ENCODE assay signal across 7 mouse cellular contexts in genomic region chrX:73659575-73660283, GRCm38 (mm10). TPM values are rescaled to one million over a fixed set of nuclear protein-coding genes. Genes with fewer than 3 reads are reported as not detected.
A peak's percentile ranks its signal among the peaks of the same experiment; 100 is the strongest.
DNase-seq lines count a peak whose midpoint lies in the region; ATAC-seq and TF ChIP-seq lines count a peak whose summit lies in the region.

Gene Pnck, minus strand, starts transcription at chrX:73660117.

- peak within 1 kb of the TSS; percentile 88 for H3K27ac ChIP-seq in left cerebral cortex, adult 2 months
- H3K27ac ChIP-seq in forebrain, embryonic 12.5 days: no peak within 1 kb of the TSS
- peak within 1 kb of the TSS; percentile 78 for H3K27ac ChIP-seq in midbrain, embryonic 16.5 days (ENCODE audit: low read length)

- DNase-seq in left cerebral cortex, adult 2 months (ENCODE audit: extremely low spot score in 1 of 2, low spot score in 2 of 2): no peak
- no peak for DNase-seq in left cerebral cortex, adult 11 months (ENCODE audit: low spot score)
- DNase-seq in cerebellum, postnatal 10 days: peak; percentile 66
- DNase-seq in layer of hippocampus, postnatal 14 days (ENCODE audit: low spot score in 2 of 2): no peak
- DNase-seq in urinary bladder, postnatal 25 days (ENCODE audit: low spot score): no peak

- ATAC-seq in forebrain, embryonic 12.5 days (ENCODE audit: low FRiP score): peak; percentile 77
- ATAC-seq in midbrain, embryonic 16.5 days: peak; percentile 79

- peak within 1 kb of the TSS; percentile 59 for H3K9ac ChIP-seq in forebrain, embryonic 12.5 days
- H3K9ac ChIP-seq in midbrain, embryonic 16.5 days (ENCODE audit: low read depth, low read length): peak within 1 kb of the TSS; percentile 75

- H3K4me3 ChIP-seq in left cerebral cortex, adult 2 months: peak within 1 kb of the TSS; percentile 44
- peak within 1 kb of the TSS; percentile 50 for H3K4me3 ChIP-seq in forebrain, embryonic 12.5 days (replicated peaks)
- H3K4me3 ChIP-seq in midbrain, embryonic 16.5 days (ENCODE audit: low read depth, low read length): peak within 1 kb of the TSS; percentile 47

- no peaks in the 10 kb centered on the region for H3K27me3 ChIP-seq in forebrain, embryonic 12.5 days
- H3K27me3 ChIP-seq in midbrain, embryonic 16.5 days (ENCODE audit: control insufficient read depth, insufficient read depth, low read depth, low read length): no peaks in the 10 kb centered on the region

- 28% methylated on average over 46 of the region's 57 CpGs for WGBS in forebrain, embryonic 12.5 days
- WGBS in midbrain, embryonic 16.5 days: 12% methylated on average over 22 of the region's 57 CpGs

- TF ChIP-seq CTCF in left cerebral cortex, adult 2 months (IDR thresholded peaks at IDR 0.05): no peak

- peaks cover 15% of the 10 kb centered on the region for H3K4me1 ChIP-seq in forebrain, embryonic 12.5 days
- H3K4me1 ChIP-seq in midbrain, embryonic 16.5 days (ENCODE audit: control insufficient read depth, insufficient read depth, low read length): peaks cover 9% of the 10 kb centered on the region; the same call in 1 of the 2 replicates

- intact Hi-C loops in left cerebral cortex, adult 2 months (cut with DNase I): loop anchor here (10.0 kb wide), 1 partner anchor 435 kb away; the partner anchor contains the start of gene F8a

- peak within 1 kb of the TSS; percentile 75 for H3K4me2 ChIP-seq in forebrain, embryonic 12.5 days
- H3K4me2 ChIP-seq in midbrain, embryonic 16.5 days (ENCODE audit: low read length): peak within 1 kb of the TSS; percentile 56

- H3K36me3 ChIP-seq in forebrain, embryonic 12.5 days (replicated peaks): no peaks in the 10 kb centered on the region
- H3K36me3 ChIP-seq in midbrain, embryonic 16.5 days (ENCODE audit: control insufficient read depth, insufficient read depth, low read length): 0 out of 2 replicates have a peak, but pooled peaks cover 2% of the 10 kb centered on the region

- no peaks in the 10 kb centered on the region for H3K9me3 ChIP-seq in forebrain, embryonic 12.5 days
- H3K9me3 ChIP-seq in midbrain, embryonic 16.5 days (replicated peaks; ENCODE audit: control insufficient read depth, low read length, poor library complexity, severe bottlenecking): no peaks in the 10 kb centered on the region

RNA-seq across cellular contexts. Expression of gene Pnck, which starts in this region (rescaled TPM):
- 10 to 100 TPM; 93.4 to 98.8 TPM for total RNA-seq in left cerebral cortex, adult 2 months (2021)
- polyA plus RNA-seq in forebrain, embryonic 12.5 days (2016; fragmentation: Nextera tagmentation; extraction: Ambion mirVana): 31.2 and 32.1 TPM in 2 replicates
- 100 to 1,000 TPM; 108 to 118 TPM for total RNA-seq in layer of hippocampus, postnatal 14 days (2021)
- polyA plus RNA-seq in midbrain, embryonic 16.5 days (2015; fragmentation: Nextera tagmentation; extraction: Ambion mirVana): 197 and 208 TPM in 2 replicates

Comparison
In these comparisons a context has a peak if more than half of its experiments do, and no peak if none do; other contexts are left out.
1. DNase-seq: peak in cerebellum, postnatal 10 days (2 of 2); none in left cerebral cortex, adult 2 months (0 of 2), left cerebral cortex, adult 11 months (single experiment), layer of hippocampus, postnatal 14 days (0 of 2) and urinary bladder, postnatal 25 days (single experiment).
2. Peak in every context shown above with its lines, with median percentiles within 50 percentile points of each other: H3K4me3 ChIP-seq.